Mouse (Mus musculus) bone marrow, adult 2 months (tissue): ENCODE measurements around the gene Apobec2.

Source experiments
- CTCF ChIP-seq: fragments of 200-500 bp; IDR thresholded peaks from 2 replicates; pipeline ENCODE4 v1.5.1; 2011; ENCODE audit warnings: low read length, control low read depth; ENCODE audit not compliant: control insufficient read depth, insufficient read depth
- POLR2A ChIP-seq: fragments of 200-500 bp; IDR thresholded peaks from 2 replicates; pipeline ENCODE4 v1.6.1; 2011; ENCODE audit warnings: low read depth, mild to moderate bottlenecking, control low read depth, low read length, borderline replicate concordance; ENCODE audit not compliant: control insufficient read depth

- TF ChIP-seq CTCF (no peak), POLR2A (no peak)
Observed at GRCm38 (mm10) chr17:48401710-48402109, 31.0 kb downstream of the Apobec2 start.
